Mouse (Mus musculus) embryonic fibroblast, embryonic 13.5 days (primary cell): Measurements from ENCODE around the gene Hmgn3. TPM values are rescaled to one million over a fixed set of nuclear protein-coding genes. Genes with fewer than 3 reads are reported as not detected.

ENCODE experiments used
- H3K27ac ChIP-seq: 2 replicates; pipeline ENCODE4 v1.5.1; 2012; ENCODE audit warnings: low read length, control low read depth, inconsistent platforms; ENCODE audit not compliant: insufficient read depth
- H3K4me1 ChIP-seq: 2 replicates; pipeline ENCODE4 v1.6.1; 2011; ENCODE audit warnings: low read length; ENCODE audit not compliant: control insufficient read depth, insufficient read depth
- H3K4me3 ChIP-seq: 2 replicates; pipeline ENCODE4 v1.5.1; 2011; ENCODE audit warnings: mild to moderate bottlenecking, control low read depth, low read length; ENCODE audit not compliant: insufficient read depth
- CTCF ChIP-seq: IDR thresholded peaks from 2 replicates; pipeline ENCODE4 v1.5.1; 2011; ENCODE audit warnings: mild to moderate bottlenecking, control low read depth, low read length, moderate library complexity, borderline replicate concordance; ENCODE audit not compliant: insufficient read depth
- POLR2A ChIP-seq: IDR thresholded peaks from 2 replicates; pipeline ENCODE4 v1.6.1; 2011; ENCODE audit warnings: low read depth, mild to moderate bottlenecking, control low read depth, low read length, moderate library complexity
- polyA plus RNA-seq: library from polyadenylated mRNA; stranded (reverse); fragments of >200 nt; gene quantifications from 2 replicates; pipeline ENCODE4 v1.2.4, GENCODE M21; 2011; ENCODE audit warnings: low read depth; ENCODE audit not compliant: missing spikeins, insufficient read length

Gene Hmgn3
- polyA plus RNA-seq, 1 experiment, result 95.4 TPM

DNA sequence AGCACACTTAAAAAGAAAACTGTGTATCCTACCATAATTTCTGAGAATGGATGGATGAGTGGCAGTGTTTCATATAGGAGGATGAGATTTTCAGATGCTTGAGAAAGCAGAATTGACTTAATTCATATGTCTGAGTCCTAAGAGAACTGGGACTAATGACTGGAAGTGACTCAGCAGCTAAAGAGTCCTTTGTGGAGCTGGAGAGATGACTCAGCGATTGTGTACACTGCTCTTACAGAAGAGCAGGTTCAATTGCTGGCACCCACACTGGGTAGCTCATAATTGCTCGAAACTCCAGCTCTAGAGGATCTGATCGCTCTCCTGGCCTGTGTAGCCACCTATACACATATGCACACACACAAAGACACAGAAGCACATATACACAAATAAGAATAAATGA, 42.7 kb downstream of the Hmgn3 start:
- H3K4me3 ChIP-seq, result no peak overlapping the region
- peaks cover 10% of the 10 kb centered on the region; the same call in 1 of the 2 replicates for H3K4me1 ChIP-seq
- TF ChIP-seq CTCF, result no peak
- TF ChIP-seq POLR2A, result no peak
- no peak overlapping the region for H3K27ac ChIP-seq

- no peak for TF ChIP-seq POLR2A
- TF ChIP-seq CTCF, result no peak
- Histone ChIP-seq H3K4me3 (no peak overlapping the region), H3K4me1 (peaks cover 10% of the 10 kb centered on the region; the same call in 1 of the 2 replicates), H3K27ac (no peak overlapping the region)
These were observed 44.8 kb downstream of the Hmgn3 start for GRCm38 (mm10) chr9:83101691-83102090.

DNA sequence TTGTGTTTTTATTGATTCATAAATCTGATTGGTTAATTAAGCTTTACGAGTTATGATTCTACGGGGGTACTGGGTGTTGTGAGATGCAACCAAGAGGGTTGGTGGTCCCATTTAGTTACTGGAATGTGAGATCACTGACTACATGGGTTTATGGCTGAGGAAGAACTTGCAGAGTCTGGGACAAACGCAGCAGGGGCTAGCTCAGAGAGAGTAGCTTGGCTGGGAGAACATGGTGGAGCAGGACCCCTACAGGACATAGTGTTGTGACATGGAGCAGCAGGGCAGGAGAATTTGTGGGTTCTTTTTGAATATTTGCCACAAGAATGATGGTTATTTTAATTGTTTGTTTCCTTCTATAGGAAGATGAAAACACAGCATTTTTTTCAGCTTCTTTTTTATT, 45.7 kb downstream of the Hmgn3 start:
- H3K4me3 ChIP-seq, result no peak overlapping the region
- H3K4me1 ChIP-seq, result peaks cover 10% of the 10 kb centered on the region; the same call in 1 of the 2 replicates
- TF ChIP-seq CTCF (no peak), POLR2A (no peak)
- H3K27ac ChIP-seq, result no peak overlapping the region

- Histone ChIP-seq H3K27ac (no peak overlapping the region), H3K4me1 (peaks cover 10% of the 10 kb centered on the region; the same call in 1 of the 2 replicates), H3K4me3 (no peak overlapping the region)
- TF ChIP-seq CTCF (no peak), POLR2A (no peak)
These were observed 47.7 kb downstream of the Hmgn3 start for GRCm38 (mm10) chr9:83098652-83099307.

DNA sequence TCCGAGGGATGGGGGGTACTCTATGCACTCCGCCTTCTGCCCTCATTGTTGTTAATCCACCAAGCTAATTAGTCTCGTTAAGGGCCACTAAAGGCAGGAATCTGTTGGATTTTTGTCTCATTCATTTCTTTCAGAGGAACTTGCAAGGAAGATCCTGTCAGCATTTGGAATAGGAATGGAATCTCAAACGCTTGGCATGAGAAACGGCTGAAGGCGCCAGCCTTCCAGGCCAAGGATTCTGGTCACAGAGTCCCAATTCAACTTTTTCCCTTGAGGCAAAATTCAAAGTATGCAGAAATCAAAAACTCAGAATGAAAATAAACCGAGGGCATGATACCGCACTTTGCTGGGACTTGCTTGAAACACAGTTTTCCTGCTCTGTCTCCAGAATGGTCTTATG, 48.7 kb downstream of the Hmgn3 start:
- H3K4me1 ChIP-seq, result peaks cover 6% of the 10 kb centered on the region; the same call in 1 of the 2 replicates
- TF ChIP-seq CTCF (no peak), POLR2A (no peak)
- no peak overlapping the region for H3K4me3 ChIP-seq
- H3K27ac ChIP-seq, result no peak overlapping the region

DNA sequence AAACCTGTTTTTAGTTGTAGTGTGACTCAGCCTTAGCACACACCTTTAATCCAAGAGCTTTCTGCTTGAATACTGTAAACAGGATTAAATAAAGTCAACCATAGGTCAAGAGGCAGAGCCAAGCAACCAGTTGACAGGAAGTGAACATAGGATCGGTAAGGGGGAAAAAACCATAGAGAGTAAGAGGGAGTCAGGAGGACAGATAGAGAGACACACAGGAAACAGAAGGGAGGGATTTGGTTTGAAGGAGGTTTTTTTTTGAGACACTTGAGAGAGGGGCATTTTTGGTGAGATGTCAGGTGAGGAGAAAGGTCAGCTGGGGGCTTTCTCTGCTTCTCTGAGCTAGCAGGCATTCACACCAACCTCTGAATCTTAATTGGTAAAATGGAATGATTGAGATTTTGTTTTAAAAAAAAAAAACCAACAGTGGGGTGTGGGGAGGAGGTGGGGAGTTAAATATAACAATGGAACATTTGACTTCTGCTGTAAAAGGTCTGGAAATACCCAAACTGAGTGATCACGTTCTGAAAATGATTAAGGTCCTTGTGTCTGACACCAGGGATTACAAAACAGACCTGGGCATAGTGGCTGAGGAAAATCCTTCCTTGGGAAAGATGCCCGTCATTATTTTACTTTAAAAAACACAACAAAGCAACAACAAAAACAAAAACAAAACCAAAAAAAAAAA, 51.7 kb downstream of the Hmgn3 start:
- Histone ChIP-seq H3K4me3 (no peak overlapping the region), H3K4me1 (no peaks in the 10 kb centered on the region), H3K27ac (no peak overlapping the region)
- TF ChIP-seq CTCF (no peak), POLR2A (no peak)

DNA sequence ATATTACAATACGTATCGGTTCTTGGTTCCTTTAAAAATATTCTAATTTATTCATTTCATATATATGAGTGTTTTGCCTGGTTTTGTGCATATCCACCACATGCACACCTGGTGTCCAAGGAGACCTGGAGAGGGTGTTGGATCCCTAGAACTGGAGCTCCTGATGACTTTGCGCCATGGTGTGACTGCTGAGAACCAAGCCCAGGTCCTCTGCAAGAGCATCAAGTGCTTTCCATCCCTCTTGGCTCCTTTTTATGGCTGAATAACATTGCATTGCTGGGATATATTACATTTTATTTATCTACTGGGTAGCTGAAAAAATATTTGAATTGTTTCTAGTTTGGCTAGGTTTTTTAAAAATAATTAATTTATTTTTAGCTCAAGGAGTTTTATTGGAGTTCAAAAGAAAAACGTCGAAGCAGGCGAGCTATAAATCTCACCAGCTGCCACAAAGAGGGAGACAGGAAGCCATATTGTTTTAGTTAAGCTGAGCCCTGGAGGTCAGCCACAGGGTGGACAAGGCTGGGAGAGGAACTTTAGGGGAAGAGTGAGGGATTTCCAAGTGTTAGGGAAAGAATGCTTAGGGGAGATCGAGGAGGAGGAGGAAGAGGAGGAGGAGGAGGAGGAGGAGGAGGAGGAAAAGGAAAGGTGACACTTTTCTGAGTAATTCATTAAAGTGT, 62.6 kb downstream of the Hmgn3 start:
- Histone ChIP-seq H3K27ac (no peak overlapping the region), H3K4me3 (no peak overlapping the region), H3K4me1 (peaks cover 2% of the 10 kb centered on the region; the same call in 1 of the 2 replicates)
- TF ChIP-seq POLR2A (no peak), CTCF (no peak)

- H3K4me3 ChIP-seq, result no peak overlapping the region
- peaks cover 2% of the 10 kb centered on the region; the same call in 1 of the 2 replicates for H3K4me1 ChIP-seq
- no peak for TF ChIP-seq POLR2A
- TF ChIP-seq CTCF, result no peak
- no peak overlapping the region for H3K27ac ChIP-seq
These were observed 63.4 kb downstream of the Hmgn3 start for GRCm38 (mm10) chr9:83083091-83083490.

DNA sequence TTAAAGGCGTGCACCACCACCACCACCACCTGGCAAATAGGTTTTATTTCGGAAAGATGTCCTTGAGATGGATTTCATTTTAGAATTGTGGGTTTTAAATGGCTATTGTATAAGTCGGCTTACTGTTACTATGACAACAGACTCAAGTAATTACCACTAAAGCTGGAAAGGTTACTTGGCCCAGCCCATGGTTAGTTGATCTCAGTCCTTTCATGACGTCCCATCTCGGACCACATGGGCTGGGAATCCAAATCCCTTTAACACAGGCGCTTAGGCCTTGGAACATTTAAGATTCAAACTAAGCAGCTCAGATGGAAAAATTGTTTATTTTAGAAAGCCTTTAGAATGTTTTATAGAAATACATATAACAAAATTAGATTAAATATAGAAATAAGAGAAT, 64.2 kb downstream of the Hmgn3 start:
- TF ChIP-seq POLR2A (no peak), CTCF (no peak)
- no peak overlapping the region for H3K27ac ChIP-seq
- H3K4me1 ChIP-seq, result peaks cover 2% of the 10 kb centered on the region; the same call in 1 of the 2 replicates
- no peak overlapping the region for H3K4me3 ChIP-seq
